Mouse (Mus musculus): ENCODE data around the gene Cd300ld4.

- TF ChIP-seq CTCF (IDR thresholded peaks at IDR 0.05; ENCODE audit: borderline replicate concordance, extremely low read depth, insufficient read depth, insufficient read length) (no peak), POLR2A (IDR thresholded peaks at IDR 0.05; ENCODE audit: borderline replicate concordance, extremely low read depth, insufficient read depth, insufficient read length, poor library complexity, severe bottlenecking) (no peak)
These were observed 45.0 kb upstream of the Cd300ld4 start for GRCm38 (mm10) chr11:115071631-115072294.

Measured in brain, embryonic 14.5 days (tissue).